In genomic region chr5:52487559-52488430, GRCm38 (mm10) we compare ENCODE assay signal across 22 mouse cellular contexts. TPM values are rescaled to one million over a fixed set of nuclear protein-coding genes. Genes with fewer than 3 reads are reported as not detected.
A peak's percentile ranks its signal among the peaks of the same experiment; 100 is the strongest.
DNase-seq lines count a peak whose midpoint lies in the region; ATAC-seq and TF ChIP-seq lines count a peak whose summit lies in the region.
"Had no signal": no experiment of that assay in that cellular context is flagged by ENCODE, and none has a peak within 500 bp of the region (broad histone marks: within the 10 kb centered on the region; RNA-seq: fewer than 3 reads in every experiment).

No protein-coding gene starts in this region.

- no peak overlapping the region for H3K4me2 ChIP-seq in limb, embryonic 14.5 days (replicated peaks; ENCODE audit: low read depth, low read length, severe bottlenecking)
- H3K4me2 ChIP-seq in CH12.LX (ENCODE audit: insufficient read depth, low read depth, poor library complexity, severe bottlenecking) = no peak overlapping the region
- H3K4me2 ChIP-seq: embryonic facial prominence, embryonic 13.5 days; heart, embryonic 13.5 days; hindbrain, embryonic 12.5 days had no signal

- 79% methylated on average over 13 of the region's 13 CpGs for WGBS in limb, embryonic 14.5 days
- 89% methylated on average over 13 of the region's 13 CpGs for WGBS in limb, embryonic 10.5 days

- no peak overlapping the region for H3K9ac ChIP-seq in limb, embryonic 14.5 days (ENCODE audit: low read depth, low read length, severe bottlenecking)
- no peak overlapping the region for H3K9ac ChIP-seq in CH12.LX (ENCODE audit: insufficient read depth, low read depth)
- H3K9ac ChIP-seq: embryonic facial prominence, embryonic 13.5 days; heart, embryonic 13.5 days; hindbrain, embryonic 12.5 days had no signal

- no peak for ATAC-seq in limb, embryonic 14.5 days (ENCODE audit: low FRiP score, low read depth)
- peak; percentile 72 for ATAC-seq in common myeloid progenitor, adult 5-6 weeks (replicated peaks; ENCODE audit: low read depth, poor library complexity, severe bottlenecking)
- ATAC-seq in megakaryocyte progenitor cell, adult 5-6 weeks (replicated peaks; ENCODE audit: poor library complexity) = peak; percentile 88
- ATAC-seq: activated CD4-positive, CD25-positive, alpha-beta regulatory T cell, adult 4 months; forebrain, embryonic 14.5 days; hindbrain, embryonic 16.5 days; inflammation-experienced regulatory T-cells, adult 6 months had no signal

- TF ChIP-seq POLR2A in limb, embryonic 14.5 days (IDR thresholded peaks at IDR 0.05; ENCODE audit: borderline replicate concordance, extremely low read depth, insufficient read depth, insufficient read length) = no peak
- no peak for TF ChIP-seq POLR2A in CH12.LX (IDR thresholded peaks at IDR 0.05; ENCODE audit: low read depth, low read length)

- H3K36me3 ChIP-seq in limb, embryonic 14.5 days (ENCODE audit: control insufficient read depth, insufficient read depth, low read length) = no peaks in the 10 kb centered on the region
- H3K36me3 ChIP-seq in limb, embryonic 10.5 days = no peaks in the 10 kb centered on the region
- no peaks in the 10 kb centered on the region for H3K36me3 ChIP-seq in CH12.LX (replicated peaks in 1 of 2; ENCODE audit: control insufficient read depth in 1 of 2, insufficient read depth in 1 of 2, low read length in 1 of 2)
- H3K36me3 ChIP-seq: embryonic facial prominence, embryonic 13.5 days; heart, embryonic 13.5 days; hindbrain, embryonic 12.5 days had no signal

- dilution Hi-C loops in CH12.LX (cut with MboI; ENCODE audit: extremely low pct_ligation_motif_present, extremely low pct_unique_long_range_greater_than_20kb, low sequenced_read_pairs) = no loop called here

- TF ChIP-seq EP300 in CH12.LX (IDR thresholded peaks at IDR 0.05; ENCODE audit: low read length) = no peak

- no peak overlapping the region for H3K27ac ChIP-seq in limb, embryonic 14.5 days (replicated peaks; ENCODE audit: low read depth, low read length)
- no peak overlapping the region for H3K27ac ChIP-seq in limb, embryonic 10.5 days
- H3K27ac ChIP-seq in CH12.LX (ENCODE audit: insufficient read depth, low read depth) = no peak overlapping the region
- H3K27ac ChIP-seq: embryonic facial prominence, embryonic 13.5 days; gastrocnemius, adult 2 months; heart, embryonic 13.5 days; hindbrain, embryonic 12.5 days had no signal

- no peaks in the 10 kb centered on the region for H3K27me3 ChIP-seq in limb, embryonic 14.5 days (ENCODE audit: control insufficient read depth, insufficient read depth, low read length)
- H3K27me3 ChIP-seq in limb, embryonic 10.5 days (ENCODE audit: low read depth, poor library complexity, severe bottlenecking) = no peaks in the 10 kb centered on the region
- no peaks in the 10 kb centered on the region for H3K27me3 ChIP-seq in CH12.LX (replicated peaks)
- H3K27me3 ChIP-seq: embryonic facial prominence, embryonic 13.5 days; heart, embryonic 13.5 days; hindbrain, embryonic 12.5 days had no signal

- no peak for TF ChIP-seq RAD21 in CH12.LX (IDR thresholded peaks at IDR 0.05; ENCODE audit: low read depth, low read length)

- no peaks in the 10 kb centered on the region for H3K4me1 ChIP-seq in limb, embryonic 14.5 days (ENCODE audit: control insufficient read depth, insufficient read depth, low read length)
- no peaks in the 10 kb centered on the region for H3K4me1 ChIP-seq in limb, embryonic 10.5 days
- H3K4me1 ChIP-seq in CH12.LX (ENCODE audit: control insufficient read depth in 1 of 2, insufficient read depth in 2 of 2) = peaks cover 0 to 4% of the 10 kb centered on the region in 2 experiments; a peak in 2 of 4 replicates
- H3K4me1 ChIP-seq: embryonic facial prominence, embryonic 13.5 days; heart, embryonic 13.5 days; hindbrain, embryonic 12.5 days had no signal

- no peaks in the 10 kb centered on the region for H3K9me3 ChIP-seq in limb, embryonic 14.5 days (ENCODE audit: control insufficient read depth, low read length)
- no peaks in the 10 kb centered on the region for H3K9me3 ChIP-seq in limb, embryonic 10.5 days (replicated peaks)
- no peaks in the 10 kb centered on the region for H3K9me3 ChIP-seq in CH12.LX (replicated peaks; ENCODE audit: low read length)
- H3K9me3 ChIP-seq: embryonic facial prominence, embryonic 13.5 days; heart, embryonic 13.5 days; hindbrain, embryonic 12.5 days had no signal

- peak; percentile 45 for DNase-seq in limb, embryonic 14.5 days (ENCODE audit: low spot score)
- DNase-seq in limb, embryonic 10.5 days (ENCODE audit: low spot score) = no peak
- no peak for DNase-seq in CH12.LX (ENCODE audit: extremely low read depth)
- no peak for DNase-seq in adrenal gland, adult 8-10 months
- DNase-seq in layer of hippocampus, adult 11-12 months (ENCODE audit: low spot score) = no peak
- DNase-seq: adrenal gland, postnatal 25 days; cerebellum, adult 2 months; cerebellum, postnatal 14 days; gastrocnemius, adult 2 months; gastrocnemius, postnatal 25 days; heart, adult 11 months; heart, postnatal 36 days had no signal

- no peak overlapping the region for H3K4me3 ChIP-seq in limb, embryonic 14.5 days (replicated peaks; ENCODE audit: low read length)
- no peak overlapping the region for H3K4me3 ChIP-seq in limb, embryonic 10.5 days
- no peak overlapping the region for H3K4me3 ChIP-seq in CH12.LX (replicated peaks in 1 of 3; ENCODE audit: low read depth in 2 of 3, low read length in 2 of 3, poor library complexity in 1 of 3)
- H3K4me3 ChIP-seq: embryonic facial prominence, embryonic 13.5 days; gastrocnemius, adult 2 months; heart, embryonic 13.5 days; hindbrain, embryonic 12.5 days had no signal

- H3K79me2 ChIP-seq in CH12.LX (replicated peaks; ENCODE audit: control insufficient read depth, extremely low read depth, insufficient read depth, poor library complexity, severe bottlenecking) = no peaks in the 10 kb centered on the region

- in situ Hi-C loops in CH12.LX (cut with MboI; ENCODE audit: low pct_ligation_motif_present, low pct_unique_long_range_greater_than_20kb, low sequenced_read_pairs) = no loop called here

- TF ChIP-seq CTCF in CH12.LX (conservative IDR thresholded peaks at IDR 0.05 in 1 of 2, IDR thresholded peaks at IDR 0.05 in 1 of 2; ENCODE audit: low read depth in 2 of 2, low read length in 2 of 2) = no peak

TF ChIP-seq in CH12.LX, 34 proteins besides CTCF, POLR2A, EP300 and RAD21:
- TF ChIP-seq TCF12 (IDR thresholded peaks at IDR 0.05; ENCODE audit: low read depth, low read length) = no peak
- peak; percentile 57; the same call in 1 of the 2 replicates for TF ChIP-seq MAFK (IDR thresholded peaks at IDR 0.05; ENCODE audit: insufficient replicate concordance, low read length)

RNA-seq across cellular contexts. Expression of gene Ccdc149, which starts 16.5 kb away (rescaled TPM):
- 1.4 and 1.6 TPM in 2 replicates for polyA plus RNA-seq in limb, embryonic 14.5 days (2012; rRNA removed)
- polyA plus RNA-seq in limb, embryonic 14.5 days (2014; fragmentation: Nextera tagmentation; extraction: Ambion mirVana) = 2.0 and 2.7 TPM in 2 replicates
- polyA plus RNA-seq in limb, embryonic 10.5 days (2016; fragmentation: Nextera tagmentation; extraction: Ambion mirVana) = 0.23 and 0.64 TPM in 2 replicates
- not detected in 2 replicates for total RNA-seq in CH12.LX (2012; rRNA removed)
- not detected in 2 replicates for total RNA-seq in CH12.LX (2014; rRNA removed)
- not detected in 2 replicates for polyA plus RNA-seq in CH12.LX (2012; ENCODE audit: insufficient read length, low read depth)
- 1.1 TPM in 1 of 2 replicates, not detected in the other for total RNA-seq in common myeloid progenitor, adult 5-6 weeks (2017)
- 1.9 and 2.9 TPM in 2 replicates for total RNA-seq in megakaryocyte progenitor cell, adult 5-6 weeks (2015)
- total RNA-seq in megakaryocyte progenitor cell, adult 5-6 weeks (2017) = 3.1 and 3.7 TPM in 2 replicates
- total RNA-seq in adrenal gland, adult 8-10 months (2022) = 10 to 100 TPM in 3 of 4 experiments, 1 to 10 TPM in 1; 8.9 to 16.8 (median 13.3) TPM
- total RNA-seq: MEL had no signal
- polyA plus RNA-seq: activated CD4-positive, CD25-positive, alpha-beta regulatory T cell, adult 4 months; inflammation-experienced regulatory T-cells, adult 6 months had no signal
